Mouse (Mus musculus): Measurements from ENCODE around the gene Gmip. TPM values are rescaled to one million over a fixed set of nuclear protein-coding genes. Genes with fewer than 3 reads are reported as not detected.

Gmip gene
- polyA plus RNA-seq (2012; fragmentation: generic; extraction: Trizol) = 6.8 TPM
- long read RNA-seq, experiment 1, partial matches to known transcripts = 0 of 7 reads
- long read RNA-seq, experiment 1, other reads (novel, unspliced or antisense) = 6 of 7 reads
- long read RNA-seq, experiment 2, transcript Gmip-201 (21 exons, 3,933 nt) = major isoform, 25 of 66 reads
- long read RNA-seq, experiment 2, partial matches to known transcripts = 7 of 66 reads
- long read RNA-seq, experiment 2, other reads (novel, unspliced or antisense) = 33 of 66 reads

DNA sequence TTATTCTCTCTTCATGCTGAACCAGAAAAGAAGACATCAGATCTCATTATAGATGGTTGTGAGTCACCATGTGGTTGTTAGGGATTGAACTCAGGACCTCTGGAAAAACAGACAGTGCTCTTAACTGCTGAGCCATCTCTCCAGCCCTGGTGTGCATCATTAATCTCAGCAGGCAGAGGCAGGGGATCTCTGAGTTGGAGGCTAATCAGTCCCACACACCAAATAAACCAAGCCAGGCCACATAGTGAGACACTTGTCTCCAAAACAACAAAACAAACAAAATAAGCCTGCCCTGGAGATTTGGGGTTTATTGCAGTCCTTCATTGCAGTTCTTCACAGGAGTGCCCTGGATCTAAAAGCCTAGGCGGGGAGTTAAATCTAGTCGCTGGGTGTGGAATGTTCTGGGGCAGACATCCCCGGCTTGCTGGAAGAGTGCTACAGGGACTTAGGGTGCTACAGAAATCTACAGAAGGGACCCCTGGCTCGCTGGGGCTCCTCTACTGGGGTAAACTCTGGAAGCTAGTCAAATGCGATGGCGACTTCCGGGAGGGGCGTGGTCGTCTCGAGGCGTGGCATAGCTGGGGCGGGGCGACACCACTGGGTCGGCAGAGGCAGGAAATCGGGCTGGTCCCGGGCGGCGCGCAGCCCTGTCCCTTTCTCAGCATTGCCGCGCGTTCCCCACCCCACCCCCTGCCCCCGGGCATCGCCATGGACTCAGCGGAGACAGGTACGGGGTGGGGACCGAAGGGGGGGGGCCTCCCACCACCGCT lies at the start of gene Gmip:
TSS of gene Gmip (plus strand) at position 586 of the 770 bp plus-strand sequence.
- Histone ChIP-seq H3K36me3 (ENCODE audit: control insufficient read depth, insufficient read depth) (peaks cover 55% of the 10 kb centered on the region), H3K79me3 (ENCODE audit: low read depth) (no peaks in the 10 kb centered on the region), H3K27me3 (ENCODE audit: control insufficient read depth, insufficient read depth, insufficient read length) (no peaks in the 10 kb centered on the region), H3K79me2 (ENCODE audit: control insufficient read depth, insufficient read depth) (no peaks in the 10 kb centered on the region), H3ac (ENCODE audit: control insufficient read depth, insufficient read length, low read depth) (peak within 1 kb of the TSS; percentile 43), H3K4me3 (ENCODE audit: insufficient read depth, poor library complexity, severe bottlenecking) (peak within 1 kb of the TSS; percentile 44)
- TF ChIP-seq MYOG (IDR thresholded peaks at IDR 0.05; ENCODE audit: control insufficient read depth, extremely low read depth, insufficient read length) = no peak
- TF ChIP-seq MYOD1 (IDR thresholded peaks at IDR 0.05; ENCODE audit: control insufficient read depth, insufficient read length, low read depth) = no peak
- TF ChIP-seq CEBPB (IDR thresholded peaks at IDR 0.05; ENCODE audit: low read depth) = no peak
- no peak for TF ChIP-seq FOSL1 (IDR thresholded peaks at IDR 0.05; ENCODE audit: insufficient read depth, low read length, poor library complexity, severe bottlenecking)
- TF ChIP-seq MAX (IDR thresholded peaks at IDR 0.05) = no peak
- no peak for TF ChIP-seq CTCF (IDR thresholded peaks at IDR 0.05; ENCODE audit: control insufficient read depth, insufficient read depth, insufficient read length)
- no peak for TF ChIP-seq USF1 (IDR thresholded peaks at IDR 0.05; ENCODE audit: low read depth)

DNA sequence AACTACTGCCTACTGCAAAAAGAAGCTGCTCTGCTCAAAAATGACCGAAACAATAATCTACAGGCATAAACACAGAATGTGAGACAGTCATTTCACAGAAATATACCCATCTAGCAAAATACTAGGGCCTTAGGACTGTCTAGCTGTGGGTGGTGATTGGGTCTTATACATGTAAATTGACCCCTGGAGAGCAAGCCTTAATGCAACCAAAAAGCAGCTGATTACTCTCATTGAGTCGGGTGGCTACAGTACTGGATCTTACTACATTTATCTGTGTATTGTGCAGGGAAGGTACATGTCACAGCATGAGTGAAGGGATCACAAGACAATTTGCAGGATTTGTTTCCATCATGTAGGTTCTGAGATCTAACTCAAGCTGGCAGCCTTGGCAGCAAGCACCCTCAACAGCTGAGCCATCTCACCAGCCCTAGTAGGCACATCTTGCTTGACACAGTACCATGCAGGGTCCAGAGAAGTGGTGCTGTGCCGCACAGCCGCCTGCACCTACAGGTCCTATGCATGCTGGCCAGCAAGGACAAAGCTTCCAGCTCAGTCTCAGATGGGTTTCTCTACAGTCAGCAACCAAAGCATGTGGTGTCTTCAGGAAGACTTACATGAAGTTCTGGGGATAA lies 46.5 kb upstream of the Gmip start:
- Histone ChIP-seq H3K79me2 (ENCODE audit: control insufficient read depth, insufficient read depth) (no peaks in the 10 kb centered on the region), H3K27me3 (ENCODE audit: control insufficient read depth, insufficient read depth, insufficient read length) (no peaks in the 10 kb centered on the region), H3K36me3 (ENCODE audit: control insufficient read depth, insufficient read depth) (peaks cover 46% of the 10 kb centered on the region), H3K4me3 (ENCODE audit: insufficient read depth, poor library complexity, severe bottlenecking) (no peak overlapping the region), H3K79me3 (ENCODE audit: low read depth) (no peaks in the 10 kb centered on the region), H3ac (ENCODE audit: control insufficient read depth, insufficient read length, low read depth) (no peak overlapping the region)
- no peak for TF ChIP-seq MYOD1 (IDR thresholded peaks at IDR 0.05; ENCODE audit: control insufficient read depth, insufficient read length, low read depth)

DNA sequence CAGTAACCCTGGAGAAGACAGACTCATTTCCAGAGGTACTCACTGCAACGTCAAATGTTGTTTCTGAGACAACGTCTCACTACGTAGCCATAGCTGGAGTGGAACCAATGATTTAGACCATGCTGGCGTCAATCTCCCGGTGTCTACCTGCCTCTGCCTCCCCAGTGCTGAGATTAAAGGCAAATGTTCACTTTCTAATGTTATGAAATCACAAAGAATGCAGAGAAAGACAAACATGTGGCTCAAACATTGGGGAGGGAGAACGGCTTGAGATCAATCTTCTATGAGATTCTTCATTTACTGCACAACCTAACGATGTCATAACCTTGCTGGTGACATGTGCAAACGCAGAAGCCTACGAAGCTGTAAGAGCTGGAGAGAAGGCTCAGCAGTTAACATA lies 37.3 kb upstream of the Gmip start:
- no peak overlapping the region for H3ac ChIP-seq (ENCODE audit: control insufficient read depth, insufficient read length, low read depth)
- H3K36me3 ChIP-seq (ENCODE audit: control insufficient read depth, insufficient read depth) = peaks cover 42% of the 10 kb centered on the region
- peaks cover 63% of the 10 kb centered on the region for H3K79me2 ChIP-seq (ENCODE audit: control insufficient read depth, insufficient read depth)
- TF ChIP-seq MAX (IDR thresholded peaks at IDR 0.05) = no peak
- no peak for TF ChIP-seq CTCF (IDR thresholded peaks at IDR 0.05; ENCODE audit: control insufficient read depth, insufficient read depth, insufficient read length)
- no peak for TF ChIP-seq CEBPB (IDR thresholded peaks at IDR 0.05; ENCODE audit: low read depth)
- no peak for TF ChIP-seq MYOD1 (IDR thresholded peaks at IDR 0.05; ENCODE audit: control insufficient read depth, insufficient read length, low read depth)
- no peak for TF ChIP-seq USF1 (IDR thresholded peaks at IDR 0.05; ENCODE audit: low read depth)
- TF ChIP-seq MYOG (IDR thresholded peaks at IDR 0.05; ENCODE audit: control insufficient read depth, extremely low read depth, insufficient read length) = no peak
- TF ChIP-seq FOSL1 (IDR thresholded peaks at IDR 0.05; ENCODE audit: insufficient read depth, low read length, poor library complexity, severe bottlenecking) = no peak
- no peaks in the 10 kb centered on the region for H3K27me3 ChIP-seq (ENCODE audit: control insufficient read depth, insufficient read depth, insufficient read length)
- no peak overlapping the region for H3K4me3 ChIP-seq (ENCODE audit: insufficient read depth, poor library complexity, severe bottlenecking)
- H3K79me3 ChIP-seq (ENCODE audit: low read depth) = peaks cover 47% of the 10 kb centered on the region

DNA sequence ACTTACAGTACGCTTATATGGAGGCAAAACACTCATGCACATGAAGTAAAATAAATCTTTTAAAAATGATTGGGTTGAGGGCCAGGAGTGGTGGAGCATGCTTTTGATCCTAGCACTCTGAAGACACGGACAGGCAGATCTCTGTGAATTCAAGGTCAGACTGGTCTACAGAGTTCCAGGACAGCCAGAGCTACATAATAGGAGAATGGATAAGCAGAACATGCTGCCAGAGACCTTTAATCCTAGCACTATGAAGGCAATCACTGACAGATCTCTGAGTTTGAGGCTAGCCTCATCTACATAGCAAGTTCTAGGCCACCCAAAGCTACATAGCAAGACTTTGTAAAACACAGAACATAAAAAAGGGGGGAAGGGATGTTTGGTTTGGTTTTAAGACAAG lies 36.4 kb upstream of the Gmip start:
- TF ChIP-seq CTCF (IDR thresholded peaks at IDR 0.05; ENCODE audit: control insufficient read depth, insufficient read depth, insufficient read length) (no peak), MYOD1 (IDR thresholded peaks at IDR 0.05; ENCODE audit: control insufficient read depth, insufficient read length, low read depth) (no peak), MAX (IDR thresholded peaks at IDR 0.05) (no peak), FOSL1 (IDR thresholded peaks at IDR 0.05; ENCODE audit: insufficient read depth, low read length, poor library complexity, severe bottlenecking) (no peak), CEBPB (IDR thresholded peaks at IDR 0.05; ENCODE audit: low read depth) (no peak), USF1 (IDR thresholded peaks at IDR 0.05; ENCODE audit: low read depth) (no peak), MYOG (IDR thresholded peaks at IDR 0.05; ENCODE audit: control insufficient read depth, extremely low read depth, insufficient read length) (no peak)
- H3K4me3 ChIP-seq (ENCODE audit: insufficient read depth, poor library complexity, severe bottlenecking) = no peak overlapping the region
- H3K79me3 ChIP-seq (ENCODE audit: low read depth) = peaks cover 47% of the 10 kb centered on the region
- peaks cover 36% of the 10 kb centered on the region for H3K36me3 ChIP-seq (ENCODE audit: control insufficient read depth, insufficient read depth)
- no peaks in the 10 kb centered on the region for H3K27me3 ChIP-seq (ENCODE audit: control insufficient read depth, insufficient read depth, insufficient read length)
- peaks cover 63% of the 10 kb centered on the region for H3K79me2 ChIP-seq (ENCODE audit: control insufficient read depth, insufficient read depth)
- no peak overlapping the region for H3ac ChIP-seq (ENCODE audit: control insufficient read depth, insufficient read length, low read depth)

DNA sequence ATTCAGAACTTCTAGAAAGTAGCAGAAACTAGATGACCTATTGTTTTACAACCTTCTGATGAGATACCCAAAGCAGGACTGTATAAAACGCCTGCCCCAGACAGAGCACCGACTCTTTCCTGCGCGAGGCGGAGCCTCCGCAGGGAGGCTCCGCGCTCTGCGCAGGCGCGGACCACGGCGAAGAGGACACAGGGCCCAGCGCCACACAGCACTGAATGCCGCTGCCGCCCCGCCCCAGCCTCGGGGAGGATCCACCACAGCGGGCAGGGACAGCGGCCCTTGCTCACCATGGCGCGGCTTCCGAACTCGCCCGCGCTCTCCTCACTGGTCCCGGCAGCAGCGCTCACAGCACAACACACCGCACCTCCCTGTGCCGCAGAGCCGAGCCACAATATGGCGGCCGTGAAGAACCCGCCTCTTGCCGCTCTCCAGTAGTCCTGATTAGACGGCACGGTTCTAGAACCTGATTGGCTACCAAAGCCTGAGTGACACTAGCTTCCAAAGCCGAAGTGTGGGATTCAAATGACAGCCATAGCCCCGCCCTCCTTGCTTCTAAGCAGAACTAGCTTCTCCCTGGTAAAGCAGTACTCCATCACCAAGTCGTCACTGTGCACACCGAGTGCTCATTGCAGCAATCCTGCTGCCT lies 33.9 kb upstream of the Gmip start, which contains the start of gene Gm20422:
TSS of gene Gm20422 (minus strand) at position 384 of the 646 bp plus-strand sequence.
- peak within 1 kb of the TSS; percentile 96 for H3ac ChIP-seq (ENCODE audit: control insufficient read depth, insufficient read length, low read depth)
- peaks cover 48% of the 10 kb centered on the region for H3K79me2 ChIP-seq (ENCODE audit: control insufficient read depth, insufficient read depth)
- TF ChIP-seq MYOG (IDR thresholded peaks at IDR 0.05; ENCODE audit: control insufficient read depth, extremely low read depth, insufficient read length) = no peak
- no peak for TF ChIP-seq USF1 (IDR thresholded peaks at IDR 0.05; ENCODE audit: low read depth)
- no peak for TF ChIP-seq MYOD1 (IDR thresholded peaks at IDR 0.05; ENCODE audit: control insufficient read depth, insufficient read length, low read depth)
- TF ChIP-seq FOSL1 (IDR thresholded peaks at IDR 0.05; ENCODE audit: insufficient read depth, low read length, poor library complexity, severe bottlenecking) = no peak
- TF ChIP-seq CTCF (IDR thresholded peaks at IDR 0.05; ENCODE audit: control insufficient read depth, insufficient read depth, insufficient read length) = no peak
- no peak for TF ChIP-seq CEBPB (IDR thresholded peaks at IDR 0.05; ENCODE audit: low read depth)
- no peak for TF ChIP-seq MAX (IDR thresholded peaks at IDR 0.05)
- peaks cover 14% of the 10 kb centered on the region for H3K36me3 ChIP-seq (ENCODE audit: control insufficient read depth, insufficient read depth)
- peak within 1 kb of the TSS; percentile 57 for H3K4me3 ChIP-seq (ENCODE audit: insufficient read depth, poor library complexity, severe bottlenecking)
- peaks cover 38% of the 10 kb centered on the region for H3K79me3 ChIP-seq (ENCODE audit: low read depth)
- no peaks in the 10 kb centered on the region for H3K27me3 ChIP-seq (ENCODE audit: control insufficient read depth, insufficient read depth, insufficient read length)
